Mouse (Mus musculus): ENCODE results near the gene Cul1. TPM values are rescaled to one million over a fixed set of nuclear protein-coding genes. Genes with fewer than 3 reads are reported as not detected.

The Cul1 gene
- total and polyA plus RNA-seq, 2 experiments from 2014 or later, result 93.3 to 111 TPM

GRCm38 (mm10) chr6:47526446-47526845, 73.2 kb downstream of the Cul1 start:
- H3K9ac ChIP-seq (replicated peaks; ENCODE audit: low read length), result no peak overlapping the region
- no peak for TF ChIP-seq CTCF (IDR thresholded peaks at IDR 0.05; ENCODE audit: low read depth)
- H3K27ac ChIP-seq, result no peak overlapping the region
- H3K36me3 ChIP-seq (ENCODE audit: insufficient read depth, low read length), result peaks cover 67% of the 10 kb centered on the region
- H3K4me3 ChIP-seq (ENCODE audit: low read length), result no peak overlapping the region
- H3K9me3 ChIP-seq (ENCODE audit: low read length), result no peaks in the 10 kb centered on the region
- H3K4me2 ChIP-seq (ENCODE audit: low read depth, low read length), result no peak overlapping the region
- 77% methylated on average over 4 of the region's 4 CpGs for WGBS
- ATAC-seq, result peak; percentile 10; the same call in 1 of the 2 replicates
- H3K27me3 ChIP-seq (ENCODE audit: insufficient read depth, low read length), result no peaks in the 10 kb centered on the region
- H3K4me1 ChIP-seq (ENCODE audit: insufficient read depth, low read length), result no peaks in the 10 kb centered on the region
- DNase-seq (ENCODE audit: low spot score), result no peak

GRCm38 (mm10) chr6:47527129-47527528, 73.9 kb downstream of the Cul1 start:
- Histone ChIP-seq H3K4me3 (ENCODE audit: low read length) (no peak overlapping the region), H3K9ac (replicated peaks; ENCODE audit: low read length) (no peak overlapping the region), H3K9me3 (ENCODE audit: low read length) (no peaks in the 10 kb centered on the region), H3K36me3 (ENCODE audit: insufficient read depth, low read length) (peaks cover 70% of the 10 kb centered on the region), H3K27ac (no peak overlapping the region), H3K4me1 (ENCODE audit: insufficient read depth, low read length) (no peaks in the 10 kb centered on the region), H3K4me2 (ENCODE audit: low read depth, low read length) (no peak overlapping the region), H3K27me3 (ENCODE audit: insufficient read depth, low read length) (no peaks in the 10 kb centered on the region)
- no peak for ATAC-seq
- DNase-seq (ENCODE audit: low spot score), result no peak
- TF ChIP-seq CTCF (IDR thresholded peaks at IDR 0.05; ENCODE audit: low read depth), result no peak
- WGBS, result 84% methylated on average over 2 of the region's 2 CpGs

GRCm38 (mm10) chr6:47527655-47528054, 74.5 kb downstream of the Cul1 start:
- 81% methylated on average over 1 of the region's 1 CpGs for WGBS
- Histone ChIP-seq H3K9ac (replicated peaks; ENCODE audit: low read length) (no peak overlapping the region), H3K36me3 (ENCODE audit: insufficient read depth, low read length) (peaks cover 65% of the 10 kb centered on the region), H3K4me1 (ENCODE audit: insufficient read depth, low read length) (no peaks in the 10 kb centered on the region), H3K4me2 (ENCODE audit: low read depth, low read length) (no peak overlapping the region), H3K4me3 (ENCODE audit: low read length) (no peak overlapping the region), H3K9me3 (ENCODE audit: low read length) (no peaks in the 10 kb centered on the region), H3K27me3 (ENCODE audit: insufficient read depth, low read length) (no peaks in the 10 kb centered on the region), H3K27ac (no peak overlapping the region)
- no peak for DNase-seq (ENCODE audit: low spot score)
- ATAC-seq, result no peak
- TF ChIP-seq CTCF (IDR thresholded peaks at IDR 0.05; ENCODE audit: low read depth), result no peak

DNA sequence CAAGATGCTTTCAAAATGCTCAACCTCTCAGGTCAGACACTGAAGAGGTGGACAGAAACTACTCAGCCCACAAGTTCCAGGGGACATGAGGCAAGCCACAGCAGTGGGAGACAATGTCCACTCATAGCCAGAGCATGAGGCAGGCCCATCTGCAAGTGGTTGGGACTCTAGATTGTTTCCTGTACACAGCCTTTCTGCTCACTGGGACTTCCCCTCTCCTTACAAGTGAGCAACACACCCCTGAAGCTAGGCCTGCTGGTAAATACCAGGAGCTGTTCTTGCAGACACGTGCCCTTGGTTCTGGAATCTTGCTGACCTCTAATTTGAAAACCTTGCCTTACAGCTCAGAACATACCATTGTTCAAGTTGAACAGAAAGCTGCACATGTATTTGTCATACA, 79.3 kb downstream of the Cul1 start:
- H3K27ac ChIP-seq, result no peak overlapping the region
- H3K4me2 ChIP-seq (ENCODE audit: low read depth, low read length), result no peak overlapping the region
- H3K4me1 ChIP-seq (ENCODE audit: insufficient read depth, low read length), result no peaks in the 10 kb centered on the region
- H3K27me3 ChIP-seq (ENCODE audit: insufficient read depth, low read length), result no peaks in the 10 kb centered on the region
- H3K4me3 ChIP-seq (ENCODE audit: low read length), result no peak overlapping the region
- TF ChIP-seq CTCF (IDR thresholded peaks at IDR 0.05; ENCODE audit: low read depth), result no peak
- H3K9me3 ChIP-seq (ENCODE audit: low read length), result no peaks in the 10 kb centered on the region
- ATAC-seq, result no peak
- DNase-seq (ENCODE audit: low spot score), result no peak
- 66% methylated on average over 1 of the region's 1 CpGs for WGBS
- H3K9ac ChIP-seq (replicated peaks; ENCODE audit: low read length), result no peak overlapping the region
- H3K36me3 ChIP-seq (ENCODE audit: insufficient read depth, low read length), result peaks cover 38% of the 10 kb centered on the region

DNA sequence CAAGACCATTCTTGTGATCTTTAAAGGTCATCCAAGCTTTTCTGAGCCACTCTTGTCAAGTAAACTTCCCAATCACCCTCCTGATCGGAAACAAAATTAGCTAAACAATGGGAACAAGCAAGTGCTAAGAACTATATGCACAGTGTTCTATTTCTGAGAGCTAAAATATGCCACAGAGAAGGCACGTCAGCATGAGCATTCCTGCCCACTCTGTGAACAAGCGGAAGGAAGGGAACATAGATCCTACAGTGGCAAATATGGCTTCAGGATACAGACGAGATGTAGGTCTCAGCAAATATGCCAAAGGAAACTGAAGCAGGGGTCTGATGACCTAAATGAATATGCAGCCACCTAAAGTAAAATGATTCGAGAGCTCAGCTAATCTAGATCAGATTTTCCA, 82.1 kb downstream of the Cul1 start:
- Histone ChIP-seq H3K27me3 (ENCODE audit: insufficient read depth, low read length) (no peaks in the 10 kb centered on the region), H3K36me3 (ENCODE audit: insufficient read depth, low read length) (peaks cover 24% of the 10 kb centered on the region), H3K4me1 (ENCODE audit: insufficient read depth, low read length) (no peaks in the 10 kb centered on the region), H3K4me2 (ENCODE audit: low read depth, low read length) (no peak overlapping the region), H3K9me3 (ENCODE audit: low read length) (no peaks in the 10 kb centered on the region), H3K4me3 (ENCODE audit: low read length) (no peak overlapping the region), H3K9ac (replicated peaks; ENCODE audit: low read length) (no peak overlapping the region), H3K27ac (no peak overlapping the region)
- 86% methylated on average over 5 of the region's 5 CpGs for WGBS
- ATAC-seq, result no peak
- DNase-seq (ENCODE audit: low spot score), result no peak
- no peak for TF ChIP-seq CTCF (IDR thresholded peaks at IDR 0.05; ENCODE audit: low read depth)

DNA sequence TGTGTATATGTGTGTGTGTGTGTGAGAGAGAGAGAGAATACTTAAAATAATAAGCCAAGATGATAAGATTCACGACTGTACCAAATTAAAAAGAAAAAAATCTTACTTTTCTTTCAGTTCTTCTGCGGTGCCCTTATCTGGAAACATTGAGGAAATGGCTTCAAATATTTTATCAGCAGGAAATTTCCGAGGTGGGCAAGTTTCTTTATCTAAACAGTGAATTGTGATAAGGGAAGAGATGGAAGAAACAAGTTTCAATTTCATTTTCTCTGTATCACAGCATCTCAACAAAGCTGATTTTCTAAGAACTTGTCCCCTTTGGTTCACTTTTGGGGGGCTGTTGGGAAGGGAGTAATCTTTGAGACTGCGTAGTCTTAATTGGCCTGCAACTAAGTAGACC, 99.1 kb downstream of the Cul1 start:
- no peak for TF ChIP-seq CTCF (IDR thresholded peaks at IDR 0.05; ENCODE audit: low read depth)
- no peak for DNase-seq (ENCODE audit: low spot score)
- no peak overlapping the region for H3K27ac ChIP-seq
- H3K4me3 ChIP-seq (ENCODE audit: low read length), result no peak overlapping the region
- no peak overlapping the region for H3K9ac ChIP-seq (replicated peaks; ENCODE audit: low read length)
- no peak for ATAC-seq
- no peaks in the 10 kb centered on the region for H3K9me3 ChIP-seq (ENCODE audit: low read length)
- no peaks in the 10 kb centered on the region for H3K27me3 ChIP-seq (ENCODE audit: insufficient read depth, low read length)
- H3K4me2 ChIP-seq (ENCODE audit: low read depth, low read length), result no peak overlapping the region
- peaks cover 30% of the 10 kb centered on the region for H3K36me3 ChIP-seq (ENCODE audit: insufficient read depth, low read length)
- 93% methylated on average over 4 of the region's 4 CpGs for WGBS
- H3K4me1 ChIP-seq (ENCODE audit: insufficient read depth, low read length), result no peaks in the 10 kb centered on the region

DNA sequence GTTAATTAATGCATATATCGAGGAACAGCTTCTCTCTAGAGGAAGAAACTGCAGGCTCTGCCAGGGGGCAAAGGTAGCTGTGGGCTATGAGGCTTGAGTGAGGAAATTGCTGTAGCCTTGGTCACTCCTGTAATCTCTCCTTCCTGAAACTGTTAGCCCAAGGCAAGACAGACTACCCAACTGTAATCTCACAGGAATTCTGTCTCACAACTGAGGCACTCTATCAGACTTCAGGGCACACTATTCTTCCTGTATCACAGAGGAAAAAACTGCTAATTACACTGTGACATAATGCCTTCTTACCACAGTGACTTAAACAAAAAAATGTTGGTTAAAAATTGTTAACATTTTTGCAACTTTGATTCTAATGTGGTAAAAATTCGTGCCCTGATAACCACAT, 106.1 kb downstream of the Cul1 start:
- ATAC-seq (no peak), DNase-seq (ENCODE audit: low spot score) (no peak)
- no peak overlapping the region for H3K4me3 ChIP-seq (ENCODE audit: low read length)
- H3K9me3 ChIP-seq (ENCODE audit: low read length), result no peaks in the 10 kb centered on the region
- WGBS, result 87% methylated on average over 2 of the region's 2 CpGs
- H3K27me3 ChIP-seq (ENCODE audit: insufficient read depth, low read length), result no peaks in the 10 kb centered on the region
- H3K9ac ChIP-seq (replicated peaks; ENCODE audit: low read length), result no peak overlapping the region
- H3K27ac ChIP-seq, result no peak overlapping the region
- TF ChIP-seq CTCF (IDR thresholded peaks at IDR 0.05; ENCODE audit: low read depth), result no peak
- H3K4me2 ChIP-seq (ENCODE audit: low read depth, low read length), result no peak overlapping the region
- no peaks in the 10 kb centered on the region for H3K4me1 ChIP-seq (ENCODE audit: insufficient read depth, low read length)
- peaks cover 8% of the 10 kb centered on the region for H3K36me3 ChIP-seq (ENCODE audit: insufficient read depth, low read length)
